Mouse (Mus musculus) thymus, postnatal 25 days (tissue): ENCODE results near the gene Supt5.

Experiments
- DNase-seq: peaks from one replicate; pipeline ENCODE4 v3.0.0; 2022

Supt5 gene

DNA sequence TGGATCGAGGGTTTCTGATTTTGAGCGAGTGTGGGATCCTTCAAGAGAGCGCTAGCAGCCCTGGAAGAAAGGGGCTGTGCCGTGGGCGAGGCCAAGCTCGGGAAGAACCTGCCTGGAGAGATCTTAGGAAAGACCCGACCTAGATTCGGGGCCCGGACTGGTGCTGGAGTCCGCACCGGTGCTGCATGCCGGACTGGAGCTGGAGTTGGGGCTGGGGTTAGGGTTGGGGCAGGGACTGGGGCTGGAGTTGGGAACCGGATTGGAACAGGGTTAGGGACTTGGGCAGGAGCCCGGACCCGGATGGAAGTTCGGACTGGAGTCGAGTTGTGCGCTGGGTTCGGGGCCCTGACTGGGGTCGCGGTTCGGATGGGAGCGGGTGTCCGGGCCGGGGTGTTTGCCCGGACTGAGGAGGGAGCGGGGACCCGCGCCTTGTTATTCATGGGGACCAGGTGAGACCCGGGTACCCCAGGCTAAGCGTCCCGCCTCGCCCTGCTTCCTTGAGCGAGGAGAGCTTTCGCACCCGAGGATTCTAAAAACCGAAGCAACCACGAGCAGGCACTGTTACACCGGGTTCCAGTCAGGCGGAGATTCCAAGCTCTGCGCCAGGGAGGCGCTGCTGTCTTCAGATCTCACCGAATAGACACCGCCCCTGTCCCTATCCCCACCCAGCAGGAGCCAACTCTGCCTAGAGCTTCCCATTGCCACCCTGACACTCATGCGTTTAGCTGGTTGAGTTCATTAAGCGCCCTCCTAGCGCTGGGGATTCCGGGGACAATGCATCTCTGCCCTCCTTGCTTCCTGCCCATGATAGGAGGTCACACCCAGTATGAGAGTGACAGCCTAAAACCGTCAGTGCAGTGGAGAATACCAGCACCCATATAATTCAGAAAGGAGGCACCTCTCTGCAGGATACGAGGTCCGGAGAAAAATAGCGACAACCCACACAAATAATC lies 47.6 kb downstream of the Supt5 start, which contains the start of gene Selenov:
Gene Selenov (minus strand): TSS at position 549 of the 953 bp plus-strand sequence.
- DNase-seq, result no peak

DNA sequence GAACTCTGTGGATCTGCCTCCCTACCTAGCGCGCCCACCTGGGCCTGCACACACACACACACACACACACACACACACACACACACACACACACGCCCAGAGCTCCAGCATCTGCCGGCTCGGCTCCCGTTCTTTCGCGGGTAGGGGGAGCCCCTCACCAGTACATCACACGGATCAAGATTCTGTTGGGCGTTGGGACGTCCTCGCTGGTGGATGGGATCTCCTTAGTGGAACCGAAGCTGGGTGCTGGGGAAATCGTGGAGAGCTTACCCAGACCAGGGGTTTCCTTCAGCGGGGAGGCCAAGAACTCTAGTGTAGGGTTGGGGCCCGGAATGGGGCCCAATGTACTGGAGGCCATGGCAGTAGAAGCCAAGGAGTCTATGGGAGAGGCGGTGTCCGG lies 48.4 kb downstream of the Supt5 start:
- DNase-seq, result peak; percentile 14

DNA sequence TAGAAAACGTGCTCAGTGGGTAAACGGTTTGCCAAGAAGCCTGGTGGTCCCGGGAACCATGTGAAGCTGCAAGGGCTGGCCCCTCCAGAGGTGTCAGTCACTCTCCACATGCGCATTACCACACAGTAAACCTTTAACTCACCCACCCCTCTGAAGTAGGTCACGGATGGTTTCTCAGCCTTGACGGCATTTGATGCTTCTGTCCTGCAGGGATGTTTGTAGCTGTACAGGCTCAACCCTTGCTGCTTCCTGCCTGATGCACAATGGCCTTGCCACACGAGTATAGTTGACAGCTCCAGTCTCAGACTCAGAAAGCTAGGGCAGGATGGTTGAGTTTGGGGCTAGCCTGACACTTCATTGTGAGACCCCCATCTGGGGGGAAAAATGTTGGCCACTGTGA lies 57.9 kb downstream of the Supt5 start:
- DNase-seq, result peak; percentile 38

DNA sequence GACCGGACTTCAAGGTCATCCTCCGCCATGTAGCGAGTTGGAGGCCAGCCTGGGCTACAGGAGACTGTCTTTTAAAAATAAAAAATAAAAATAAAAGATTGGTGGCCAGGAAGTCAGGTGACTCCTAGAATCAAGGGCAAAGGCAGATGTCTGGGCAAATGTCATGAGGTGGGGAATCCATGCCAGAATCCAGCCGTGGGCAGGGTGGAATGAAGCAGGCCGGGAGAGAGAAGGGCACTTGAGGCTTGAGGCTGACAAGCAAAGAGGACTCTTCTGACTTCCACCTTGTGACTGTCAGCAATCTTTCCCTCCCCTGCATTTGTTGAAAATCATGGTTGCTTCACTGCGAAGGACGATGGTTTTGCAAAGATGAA lies 60.3 kb downstream of the Supt5 start:
- no peak for DNase-seq

DNA sequence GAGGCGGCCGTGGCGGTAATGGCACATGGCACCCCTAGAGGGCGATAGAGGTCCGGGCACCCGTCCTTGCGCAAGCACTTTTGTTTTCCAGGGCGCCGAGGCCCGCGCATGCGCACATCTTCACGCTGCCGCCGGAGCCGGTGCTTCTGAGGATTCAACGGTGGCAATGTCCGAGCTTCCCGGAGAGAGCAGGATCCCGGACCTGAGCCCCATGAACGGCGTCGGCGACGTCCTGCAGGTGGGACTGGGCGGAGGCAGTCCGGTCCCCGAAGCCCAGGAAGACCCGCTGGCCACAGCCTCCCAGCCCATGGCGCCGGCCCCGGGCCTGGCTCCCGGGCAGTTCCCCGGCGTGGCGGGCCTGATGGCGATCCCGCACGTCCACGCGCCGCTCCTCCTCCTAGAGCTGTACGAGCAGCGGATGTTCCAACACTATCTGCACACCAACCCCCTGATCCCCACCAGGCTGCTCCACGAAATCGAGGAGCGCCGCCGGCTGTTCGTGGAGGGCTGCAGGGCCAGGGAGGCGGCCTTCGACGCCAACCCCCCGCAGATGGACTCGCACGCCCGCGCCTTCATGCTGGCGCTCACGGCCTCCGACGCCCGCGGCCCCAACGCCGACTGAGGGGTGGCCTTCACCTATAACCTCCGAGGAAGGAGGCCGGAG lies 60.8 kb downstream of the Supt5 start, which contains the start of gene Eid2b:
Gene Eid2b (plus strand): TSS at position 125 of the 664 bp plus-strand sequence.
- DNase-seq, result peak; percentile 95

DNA sequence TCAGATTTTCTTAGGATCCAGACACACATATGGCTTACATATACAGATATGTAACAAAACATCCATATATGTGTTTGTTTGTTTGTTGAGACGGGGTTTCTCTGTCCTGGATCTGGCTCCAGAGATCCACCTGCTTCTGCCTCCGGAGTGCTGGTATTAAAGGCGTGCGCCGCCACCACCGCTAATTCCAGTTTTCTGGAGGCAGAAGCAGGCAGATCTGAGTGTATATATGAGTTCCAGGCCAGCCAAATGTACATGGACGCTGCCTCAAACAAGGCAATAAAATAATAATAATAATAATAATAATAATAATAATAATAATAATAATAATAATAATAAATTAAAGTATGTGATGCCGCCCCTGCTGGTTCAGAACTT lies 61.3 kb downstream of the Supt5 start:
- DNase-seq, result no peak

DNA sequence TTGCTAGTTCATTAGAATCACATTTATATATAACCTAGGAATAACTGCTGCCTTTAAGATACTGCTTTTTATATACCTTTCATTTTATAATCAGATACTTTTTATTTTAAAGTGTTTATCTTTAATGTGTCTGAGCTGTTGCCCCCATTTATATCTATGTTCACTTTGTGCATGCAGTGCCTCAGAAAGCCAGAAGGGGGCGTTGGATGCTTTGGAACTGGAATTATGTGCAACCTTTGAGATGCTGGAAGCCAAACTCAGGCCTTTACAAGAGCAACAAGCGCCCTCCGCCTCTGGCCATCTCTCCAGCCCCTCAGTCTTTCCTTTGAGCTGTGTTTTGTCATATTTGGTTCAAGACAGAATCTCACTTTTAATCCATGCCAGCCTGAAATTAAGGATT lies 66.8 kb downstream of the Supt5 start:
- DNase-seq, result no peak

DNA sequence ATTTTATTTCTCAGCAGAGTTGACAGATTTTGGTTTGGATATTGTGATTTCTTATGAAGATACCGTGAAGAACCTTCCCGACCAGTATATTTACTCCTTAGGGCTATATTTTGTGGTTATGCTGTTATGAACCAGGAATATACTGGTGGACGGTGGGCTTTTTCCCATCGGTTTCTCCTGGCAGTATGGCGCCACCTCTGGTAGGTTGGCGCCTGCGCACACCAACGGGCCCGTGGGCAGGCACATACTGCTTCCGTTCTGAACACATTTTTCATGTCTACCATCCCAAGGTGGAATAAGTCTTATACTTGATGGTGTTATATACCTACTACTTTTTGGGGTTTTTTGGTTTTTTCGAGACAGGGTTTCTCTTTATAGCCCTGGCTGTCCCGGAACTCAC lies 69.2 kb downstream of the Supt5 start:
- no peak for DNase-seq

DNA sequence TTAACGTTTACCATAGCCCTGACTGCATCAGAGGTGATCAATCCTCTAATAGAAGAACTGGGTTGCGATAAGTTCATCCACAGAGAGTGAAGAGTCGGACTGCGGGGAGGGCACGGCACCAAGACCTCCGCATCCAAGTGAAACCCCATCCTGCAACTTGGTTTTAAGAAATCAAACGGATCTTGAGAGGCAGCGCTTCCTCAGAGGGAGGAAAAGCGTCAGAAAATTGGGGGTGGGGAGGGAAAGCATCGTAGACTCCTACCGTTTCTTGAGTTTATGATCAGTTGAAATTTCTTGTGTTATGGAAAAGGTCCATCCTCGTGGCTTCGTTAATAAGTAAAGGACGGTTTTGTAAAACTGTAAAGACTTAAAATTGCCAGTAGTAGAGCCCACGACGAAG lies 70.0 kb downstream of the Supt5 start:
- DNase-seq, result no peak

DNA sequence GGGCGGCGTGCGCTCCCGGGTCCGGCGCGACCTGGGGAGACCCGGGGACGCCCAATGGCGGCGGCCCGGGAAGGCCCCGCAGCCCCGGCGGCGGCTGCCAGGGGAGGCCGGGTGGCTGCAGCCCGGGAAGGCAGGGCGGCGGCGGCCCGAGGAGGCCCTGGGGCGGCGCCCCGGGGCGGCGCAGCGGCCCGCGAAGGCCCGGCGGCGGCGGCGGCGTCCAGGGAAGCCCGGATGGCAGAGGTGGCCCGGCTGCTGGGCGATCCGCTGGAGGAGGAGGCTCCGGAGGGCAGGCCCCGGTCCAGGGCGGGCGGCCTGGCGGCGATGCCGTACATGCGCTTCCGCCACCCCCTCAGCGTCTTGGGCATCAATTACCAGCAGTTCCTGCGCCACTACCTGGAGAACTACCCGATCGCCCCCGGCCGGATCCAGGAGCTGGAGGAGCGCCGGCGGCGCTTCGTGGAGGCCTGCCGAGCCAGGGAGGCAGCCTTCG lies 70.5 kb downstream of the Supt5 start:
- DNase-seq, result peak; percentile 47

DNA sequence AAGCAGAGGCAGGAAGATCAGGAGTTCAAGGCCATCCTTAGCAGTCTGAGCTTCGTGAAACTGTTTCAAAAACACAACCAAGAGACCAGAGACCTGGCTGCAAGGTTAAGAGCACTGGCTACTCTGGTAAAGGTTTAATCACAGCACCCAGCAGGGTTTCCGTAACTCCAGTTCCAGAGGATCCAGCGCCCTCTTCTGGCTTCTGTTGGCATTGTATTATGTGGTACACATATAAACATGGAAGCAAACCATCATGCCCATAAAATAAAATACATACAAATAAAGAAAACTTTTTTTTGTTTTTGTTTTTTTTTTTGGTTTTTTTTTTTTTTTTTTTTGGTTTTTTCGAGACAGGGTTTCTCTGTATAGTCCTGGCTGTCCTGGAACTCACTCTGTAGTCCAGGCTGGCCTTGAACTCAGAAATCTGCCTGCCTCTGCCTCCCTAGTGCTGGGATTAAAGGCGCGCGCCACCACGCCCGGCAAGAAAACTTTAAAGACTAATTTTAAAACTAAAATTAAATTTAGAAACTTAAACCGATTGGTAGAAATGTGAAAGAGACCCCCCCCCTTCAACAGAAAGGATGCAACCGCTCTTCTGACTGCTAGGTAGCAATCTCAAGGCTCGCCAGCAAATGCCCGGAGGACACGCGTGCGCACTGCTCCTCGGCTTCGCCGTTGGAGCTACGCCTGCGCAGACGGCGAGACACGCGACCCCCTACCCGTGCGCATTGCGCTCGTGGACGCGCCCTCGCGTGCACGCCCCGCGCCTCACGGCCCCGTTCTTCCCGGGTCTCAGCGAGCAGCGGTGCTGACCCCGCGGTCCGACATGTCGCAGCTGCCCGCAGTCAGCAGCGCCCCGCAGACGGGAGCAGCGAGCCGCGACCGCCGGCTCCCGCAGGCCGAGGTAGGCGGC lies 71.2 kb downstream of the Supt5 start, which contains the start of gene Eid2:
Gene Eid2 (plus strand): TSS at position 753 of the 913 bp plus-strand sequence.
- DNase-seq, result peak; percentile 72

DNA sequence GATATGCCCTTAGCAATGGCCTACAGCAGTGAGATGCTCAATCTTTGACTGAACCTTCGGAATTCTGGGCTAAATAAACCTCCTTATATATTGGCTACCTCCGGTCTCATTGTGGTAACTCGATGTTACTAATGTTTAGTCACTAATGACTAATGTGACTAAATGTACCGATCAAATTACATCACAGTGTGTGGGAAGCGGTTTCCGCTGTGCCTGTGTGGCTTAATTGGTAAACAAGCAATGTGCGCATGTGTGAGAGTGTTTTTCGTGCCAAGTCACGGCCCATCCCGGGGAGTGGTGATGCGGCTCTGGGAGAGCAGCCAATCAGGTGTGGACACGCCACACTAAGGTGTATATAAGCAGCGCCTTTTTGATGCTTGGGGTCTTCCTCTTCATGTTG lies 73.2 kb downstream of the Supt5 start:
- DNase-seq, result no peak
